ENCODE assay signal across 8 mouse cellular contexts in the genomic region with DNA sequence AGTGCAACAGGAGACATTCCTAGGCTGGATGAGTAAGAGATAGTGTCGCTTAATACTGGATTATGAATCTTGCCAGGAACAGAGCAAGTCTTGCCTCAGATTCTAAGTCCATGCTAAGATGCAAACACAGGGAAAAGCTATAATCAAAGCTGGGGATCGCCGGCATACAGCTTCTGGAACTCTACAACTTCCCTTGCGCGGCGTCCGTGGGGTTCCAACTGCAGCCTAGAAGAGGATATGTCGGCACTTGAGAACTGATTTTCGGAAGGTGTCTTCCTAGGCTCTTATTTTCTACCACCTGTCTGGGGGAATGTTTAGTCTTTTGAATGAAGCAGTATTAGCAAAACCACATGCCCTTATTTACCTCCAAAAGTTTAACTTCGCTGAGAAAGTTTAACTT. TPM values are rescaled to one million over a fixed set of nuclear protein-coding genes. Genes with fewer than 3 reads are reported as not detected.
DNase-seq lines count a peak whose midpoint lies in the region; ATAC-seq and TF ChIP-seq lines count a peak whose summit lies in the region.

No protein-coding gene starts in this region.

- peak; percentile 11 for DNase-seq in cerebellum, adult 9-11 months
- DNase-seq in hindbrain, embryonic 14.5 days (ENCODE audit: low spot score): no peak
- no peak for DNase-seq in layer of hippocampus, postnatal 10 days (ENCODE audit: low spot score in 2 of 2)
- DNase-seq in left cerebral cortex, adult 8-10 months (ENCODE audit: low spot score in 2 of 2): no peak

- WGBS in hindbrain, embryonic 14.5 days: 57% methylated on average over 10 of the region's 10 CpGs
- WGBS in liver, embryonic 15.5 days (ENCODE audit: insufficient replicate concordance): 50% methylated on average over 10 of the region's 10 CpGs

- H3K36me3 ChIP-seq in hindbrain, embryonic 14.5 days (replicated peaks; ENCODE audit: control insufficient read depth, insufficient read depth): no peaks in the 10 kb centered on the region
- no peaks in the 10 kb centered on the region for H3K36me3 ChIP-seq in liver, embryonic 15.5 days (replicated peaks)

- H3K4me2 ChIP-seq in hindbrain, embryonic 14.5 days (replicated peaks): peak overlapping the region; percentile 63
- peak overlapping the region; percentile 90 for H3K4me2 ChIP-seq in liver, embryonic 15.5 days

- no peaks in the 10 kb centered on the region for H3K27me3 ChIP-seq in hindbrain, embryonic 14.5 days (ENCODE audit: control insufficient read depth, insufficient read depth, low read length)
- peaks cover 18% of the 10 kb centered on the region; the same call in 1 of the 2 replicates for H3K27me3 ChIP-seq in liver, embryonic 15.5 days

- no peak overlapping the region for H3K27ac ChIP-seq in bone marrow macrophage, adult 2 months (ENCODE audit: insufficient read depth, low read depth, low read length)
- no peak overlapping the region for H3K27ac ChIP-seq in hindbrain, embryonic 14.5 days
- peak overlapping the region; percentile 85 for H3K27ac ChIP-seq in liver, embryonic 15.5 days (replicated peaks)

- peaks cover 10% of the 10 kb centered on the region for H3K4me1 ChIP-seq in bone marrow macrophage, adult 2 months (ENCODE audit: control insufficient read depth, insufficient read depth, low read length)
- 0 out of 2 replicates have a peak, but pooled peaks cover 11% of the 10 kb centered on the region for H3K4me1 ChIP-seq in hindbrain, embryonic 14.5 days (replicated peaks; ENCODE audit: control insufficient read depth, insufficient read depth, low read length)
- H3K4me1 ChIP-seq in liver, embryonic 15.5 days (replicated peaks): peaks cover 38% of the 10 kb centered on the region

- TF ChIP-seq POLR2A in bone marrow macrophage, adult 2 months (IDR thresholded peaks at IDR 0.05; ENCODE audit: borderline replicate concordance, low read depth, low read length): no peak

- H3K9me3 ChIP-seq in hindbrain, embryonic 14.5 days (ENCODE audit: control insufficient read depth, low read length): no peaks in the 10 kb centered on the region
- H3K9me3 ChIP-seq in liver, embryonic 15.5 days (replicated peaks): no peaks in the 10 kb centered on the region

- TF ChIP-seq CTCF in bone marrow macrophage, adult 2 months (IDR thresholded peaks at IDR 0.05; ENCODE audit: low read depth, low read length): no peak

- no peak for ATAC-seq in cerebellum, adult (ENCODE audit: insufficient number of reproducible peaks, low FRiP score, low TSS enrichment)
- ATAC-seq in hindbrain, embryonic 14.5 days (ENCODE audit: low FRiP score): no peak
- ATAC-seq in liver, embryonic 15.5 days (ENCODE audit: insufficient read depth): no peak
- ATAC-seq in activated CD4-positive, CD25-positive, alpha-beta regulatory T cell, adult 4 months: no peak

- H3K9ac ChIP-seq in hindbrain, embryonic 14.5 days: peak overlapping the region; percentile 64; the same call in 1 of the 2 replicates
- peak overlapping the region; percentile 67 for H3K9ac ChIP-seq in liver, embryonic 15.5 days

- peak overlapping the region; percentile 79 for H3K4me3 ChIP-seq in bone marrow macrophage, adult 2 months (ENCODE audit: insufficient read depth, low read length)
- peak overlapping the region; percentile 54 for H3K4me3 ChIP-seq in hindbrain, embryonic 14.5 days (replicated peaks; ENCODE audit: low read length)
- peak overlapping the region; percentile 76 for H3K4me3 ChIP-seq in liver, embryonic 15.5 days (replicated peaks)

RNA-seq across cellular contexts. Expression of gene Aldh6a1, which starts 0.9 kb away (rescaled TPM):
- polyA plus RNA-seq in bone marrow macrophage, adult 2 months (2012; ENCODE audit: insufficient read depth, insufficient read length, missing spikeins): 15.0 and 18.3 TPM in 2 replicates
- 37.9 and 38.3 TPM in 2 replicates for polyA plus RNA-seq in hindbrain, embryonic 14.5 days (2014; fragmentation: Nextera tagmentation; extraction: Ambion mirVana)
- polyA plus RNA-seq in liver, embryonic 15.5 days (2015; fragmentation: Nextera tagmentation; extraction: Ambion mirVana): 33.7 and 38.1 TPM in 2 replicates
- 10 to 100 TPM; 38.2 to 40.3 TPM for total RNA-seq in layer of hippocampus, postnatal 10 days (2021)
- polyA plus RNA-seq in activated CD4-positive, CD25-positive, alpha-beta regulatory T cell, adult 4 months (2017; shearing (Covaris generic)): 10 to 100 TPM in 1 of 2 experiments, 1 to 10 TPM in 1; 7.3 to 10.9 TPM
- 10 to 100 TPM; 55.8 to 70.5 (median 60.5) TPM for total RNA-seq in left cerebral cortex, adult 8-10 months (2022)

RNA-seq across cellular contexts. Expression of gene Lin52, which starts 1.3 kb away (rescaled TPM):
- 10.3 and 13.7 TPM in 2 replicates for polyA plus RNA-seq in bone marrow macrophage, adult 2 months (2012; ENCODE audit: insufficient read depth, insufficient read length, missing spikeins)
- polyA plus RNA-seq in hindbrain, embryonic 14.5 days (2014; fragmentation: Nextera tagmentation; extraction: Ambion mirVana): 30.4 and 34.3 TPM in 2 replicates
- polyA plus RNA-seq in liver, embryonic 15.5 days (2015; fragmentation: Nextera tagmentation; extraction: Ambion mirVana): 11.9 and 13.3 TPM in 2 replicates
- total RNA-seq in layer of hippocampus, postnatal 10 days (2021): 10 to 100 TPM; 15.4 to 17.7 TPM
- 10 to 100 TPM; 20.8 to 23.2 TPM for polyA plus RNA-seq in activated CD4-positive, CD25-positive, alpha-beta regulatory T cell, adult 4 months (2017; shearing (Covaris generic))
- 10 to 100 TPM; 23.4 to 29.7 (median 27.4) TPM for total RNA-seq in left cerebral cortex, adult 8-10 months (2022)

RNA-seq across cellular contexts. Expression of gene Rnf113a2, which starts 32.9 kb away (rescaled TPM):
- polyA plus RNA-seq in bone marrow macrophage, adult 2 months (2012; ENCODE audit: insufficient read depth, insufficient read length, missing spikeins): 17.9 and 18.2 TPM in 2 replicates
- 22.0 and 23.8 TPM in 2 replicates for polyA plus RNA-seq in hindbrain, embryonic 14.5 days (2014; fragmentation: Nextera tagmentation; extraction: Ambion mirVana)
- polyA plus RNA-seq in liver, embryonic 15.5 days (2015; fragmentation: Nextera tagmentation; extraction: Ambion mirVana): 12.2 and 12.6 TPM in 2 replicates
- total RNA-seq in layer of hippocampus, postnatal 10 days (2021): 10 to 100 TPM; 12.0 to 14.5 TPM
- polyA plus RNA-seq in activated CD4-positive, CD25-positive, alpha-beta regulatory T cell, adult 4 months (2017; shearing (Covaris generic)): 10 to 100 TPM; 35.6 to 36.6 TPM
- total RNA-seq in left cerebral cortex, adult 8-10 months (2022): 10 to 100 TPM; 11.7 to 15.2 (median 13.5) TPM

RNA-seq across cellular contexts. Expression of gene Bbof1, which starts 41.0 kb away (rescaled TPM):
- 0.90 and 1.2 TPM in 2 replicates for polyA plus RNA-seq in bone marrow macrophage, adult 2 months (2012; ENCODE audit: insufficient read depth, insufficient read length, missing spikeins)
- polyA plus RNA-seq in hindbrain, embryonic 14.5 days (2014; fragmentation: Nextera tagmentation; extraction: Ambion mirVana): 2.6 and 3.0 TPM in 2 replicates
- polyA plus RNA-seq in liver, embryonic 15.5 days (2015; fragmentation: Nextera tagmentation; extraction: Ambion mirVana): 0.21 and 0.26 TPM in 2 replicates
- total RNA-seq in layer of hippocampus, postnatal 10 days (2021): 1 to 10 TPM; 6.8 to 8.7 TPM
- polyA plus RNA-seq in activated CD4-positive, CD25-positive, alpha-beta regulatory T cell, adult 4 months (2017; shearing (Covaris generic)): under 1 TPM in 1 of 2 experiments, not detected in 1; 0.91 TPM
- total RNA-seq in left cerebral cortex, adult 8-10 months (2022): 1 to 10 TPM; 5.8 to 8.9 (median 6.2) TPM

RNA-seq across cellular contexts. Expression of gene Entpd5, which starts 41.1 kb away (rescaled TPM):
- 14.2 and 18.7 TPM in 2 replicates for polyA plus RNA-seq in bone marrow macrophage, adult 2 months (2012; ENCODE audit: insufficient read depth, insufficient read length, missing spikeins)
- 11.3 and 13.6 TPM in 2 replicates for polyA plus RNA-seq in hindbrain, embryonic 14.5 days (2014; fragmentation: Nextera tagmentation; extraction: Ambion mirVana)
- polyA plus RNA-seq in liver, embryonic 15.5 days (2015; fragmentation: Nextera tagmentation; extraction: Ambion mirVana): 13.7 and 14.6 TPM in 2 replicates
- total RNA-seq in layer of hippocampus, postnatal 10 days (2021): 10 to 100 TPM; 22.0 to 25.1 TPM
- polyA plus RNA-seq in activated CD4-positive, CD25-positive, alpha-beta regulatory T cell, adult 4 months (2017; shearing (Covaris generic)): 10 to 100 TPM; 21.1 to 26.9 TPM
- total RNA-seq in left cerebral cortex, adult 8-10 months (2022): 10 to 100 TPM; 23.5 to 29.7 (median 27.0) TPM
